Mouse (Mus musculus): ENCODE results near the gene Tmem258.

DNA sequence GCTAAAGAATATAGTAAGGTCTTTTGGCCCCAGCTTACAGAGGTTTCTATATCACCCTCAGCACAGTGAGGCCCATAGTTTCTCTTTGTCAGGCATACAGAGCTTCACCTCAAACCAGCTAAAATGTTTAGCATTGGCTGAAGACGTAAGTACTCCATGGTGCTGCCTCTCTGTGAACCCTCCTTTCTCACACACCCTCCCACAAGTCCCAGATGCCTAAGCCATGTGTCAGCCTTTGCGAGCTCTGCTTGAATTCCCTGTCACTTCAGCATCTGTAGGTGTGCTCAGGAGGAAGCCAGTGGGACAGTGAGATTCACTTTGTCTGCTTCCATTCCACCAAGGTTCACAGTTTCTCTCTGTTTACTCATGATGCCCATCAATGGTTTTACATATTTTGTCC lies 46.1 kb upstream of the Tmem258 start:
- no peak for TF ChIP-seq CTCF (IDR thresholded peaks at IDR 0.05; ENCODE audit: low read depth)
- no peak for TF ChIP-seq EP300 (IDR thresholded peaks at IDR 0.05; ENCODE audit: low read depth)
